Mouse (Mus musculus) splenic B cell, adult 2 months (primary cell): ENCODE measurements around the gene Surf4.
"Not testable (repeated sequence)": the region's sequence is repeated elsewhere in the genome, so short reads cannot be mapped to it uniquely, and the experiment has no call there.

Source experiments
- DNase-seq: peaks from one replicate; pipeline ENCODE4 v3.0.0-alpha.2; 2011; ENCODE audit warnings: low read depth, low spot score
- H3K27me3 ChIP-seq: 2 replicates; pipeline ENCODE4 v1.6.1; 2012; ENCODE audit warnings: mild to moderate bottlenecking, low read length, moderate library complexity, mixed read lengths; ENCODE audit not compliant: control insufficient read depth, poor library complexity, insufficient read depth, severe bottlenecking
- H3K36me3 ChIP-seq: 2 replicates; pipeline ENCODE4 v1.6.1; 2012; ENCODE audit warnings: mild to moderate bottlenecking, low read length, moderate library complexity, mixed read lengths; ENCODE audit not compliant: control insufficient read depth, poor library complexity, insufficient read depth, severe bottlenecking

Surf4 gene

GRCm38 (mm10) chr2:26901834-26902400 lies 31.8 kb downstream of the Surf4 start:
- Histone ChIP-seq H3K27me3 (no peaks in the 10 kb centered on the region), H3K36me3 (peaks cover 6% of the 10 kb centered on the region; the same call in 1 of the 2 replicates)
- peak; percentile 52 for DNase-seq

- Histone ChIP-seq H3K36me3 (peaks cover 6% of the 10 kb centered on the region; the same call in 1 of the 2 replicates), H3K27me3 (no peaks in the 10 kb centered on the region)
- no peak for DNase-seq
These were observed 33.0 kb downstream of the Surf4 start for GRCm38 (mm10) chr2:26900731-26901130.

GRCm38 (mm10) chr2:26895898-26896297 lies 37.8 kb downstream of the Surf4 start:
- peaks cover 19% of the 10 kb centered on the region; the same call in 1 of the 2 replicates for H3K36me3 ChIP-seq
- no peak for DNase-seq

GRCm38 (mm10) chr2:26886170-26886569 lies 47.6 kb downstream of the Surf4 start:
- not testable (repeated sequence) for H3K36me3 ChIP-seq

More at GRCm38 (mm10) chr2:26895898-26896297, 37.8 kb downstream of the Surf4 start:
- H3K27me3 ChIP-seq: no peaks in the 10 kb centered on the region

GRCm38 (mm10) chr2:26885541-26885940 lies 48.2 kb downstream of the Surf4 start:
- H3K27me3 ChIP-seq, H3K36me3 ChIP-seq, DNase-seq: not testable (repeated sequence)

More at GRCm38 (mm10) chr2:26886170-26886569, 47.6 kb downstream of the Surf4 start:
- H3K27me3 ChIP-seq, DNase-seq: not testable (repeated sequence)

- DNase-seq: no peak
- H3K36me3 ChIP-seq: no peaks in the 10 kb centered on the region
- no peaks in the 10 kb centered on the region for H3K27me3 ChIP-seq
These were observed 55.2 kb downstream of the Surf4 start for GRCm38 (mm10) chr2:26878571-26878970.

GRCm38 (mm10) chr2:26870666-26871065 lies 63.1 kb downstream of the Surf4 start:
- Histone ChIP-seq H3K27me3 (no peaks in the 10 kb centered on the region; the same call in 1 of the 2 replicates), H3K36me3 (no peaks in the 10 kb centered on the region)
- DNase-seq: no peak
